Mouse (Mus musculus) olfactory bulb, adult 2 months (tissue): ENCODE data around the gene Vwa1. TPM values are rescaled to one million over a fixed set of nuclear protein-coding genes. Genes with fewer than 3 reads are reported as not detected.

Experiments used
- H3K27ac ChIP-seq: fragments of 200-500 bp; 2 replicates; pipeline ENCODE4 v1.5.1; 2012; ENCODE audit warnings: low read depth, low read length; ENCODE audit not compliant: insufficient read depth
- H3K4me1 ChIP-seq: fragments of 200-500 bp; 2 replicates; pipeline ENCODE4 v1.6.1; 2012; ENCODE audit warnings: low read length; ENCODE audit not compliant: control insufficient read depth, insufficient read depth
- H3K4me3 ChIP-seq: fragments of 200-500 bp; 2 replicates; pipeline ENCODE4 v1.5.1; 2012; ENCODE audit warnings: mild to moderate bottlenecking, low read depth, low read length, moderate library complexity; ENCODE audit not compliant: insufficient read depth
- CTCF ChIP-seq: fragments of 200-500 bp; IDR thresholded peaks from 2 replicates; pipeline ENCODE4 v1.5.1; 2012; ENCODE audit warnings: low read depth, mild to moderate bottlenecking, low read length, moderate library complexity; ENCODE audit not compliant: insufficient read depth
- POLR2A ChIP-seq: fragments of 200-500 bp; IDR thresholded peaks from 2 replicates; pipeline ENCODE4 v1.6.1; 2012; ENCODE audit warnings: mild to moderate bottlenecking, low read depth, low read length, moderate library complexity; ENCODE audit not compliant: insufficient read depth
- WGBS: fragments of 180-500 bp; shearing (Covaris S2); methylation state at CpG from one replicate; pipeline ENCODE4 v1.1.7; 2018; 5-methylcytosine and 5-hydroxymethylcytosine counted together
- polyA plus RNA-seq: library from polyadenylated mRNA; stranded (reverse); fragments of >200 nt; gene quantifications from 2 replicates; pipeline ENCODE4 v1.2.4, GENCODE M21; 2012; ENCODE audit warnings: low replicate concordance; ENCODE audit not compliant: missing spikeins, insufficient read depth, insufficient read length

Vwa1 gene
- not detected in 2 replicates for polyA plus RNA-seq

GRCm38 (mm10) chr4:155774280-155774754 is at the start of gene Vwa1:
Vwa1 (minus strand) TSS chr4:155774698.
- Histone ChIP-seq H3K4me1 (peaks cover 41% of the 10 kb centered on the region), H3K27ac (peak within 1 kb of the TSS; percentile 81), H3K4me3 (peak within 1 kb of the TSS; percentile 45)
- WGBS: under 1% methylated on average over 35 of the region's 35 CpGs
- peak; percentile 75 for TF ChIP-seq POLR2A
- TF ChIP-seq CTCF: no peak

GRCm38 (mm10) chr4:155823443-155823842 is 48.9 kb upstream of the Vwa1 start:
- TF ChIP-seq CTCF: no peak
- TF ChIP-seq POLR2A: no peak
- no peak overlapping the region for H3K27ac ChIP-seq
- H3K4me3 ChIP-seq: no peak overlapping the region
- H3K4me1 ChIP-seq: 0 out of 2 replicates have a peak, but pooled peaks cover 3% of the 10 kb centered on the region
- WGBS: 94% methylated on average over 16 of the region's 16 CpGs

GRCm38 (mm10) chr4:155821025-155821424 is 46.5 kb upstream of the Vwa1 start:
- no peak overlapping the region for H3K4me3 ChIP-seq
- no peak for TF ChIP-seq CTCF
- TF ChIP-seq POLR2A: no peak
- H3K4me1 ChIP-seq: 0 out of 2 replicates have a peak, but pooled peaks cover 3% of the 10 kb centered on the region
- H3K27ac ChIP-seq: no peak overlapping the region
- WGBS: 73% methylated on average over 7 of the region's 7 CpGs

- 57% methylated on average over 4 of the region's 4 CpGs for WGBS
- no peak overlapping the region for H3K4me3 ChIP-seq
- TF ChIP-seq CTCF (no peak), POLR2A (no peak)
- no peaks in the 10 kb centered on the region for H3K4me1 ChIP-seq
- H3K27ac ChIP-seq: no peak overlapping the region
Measured at GRCm38 (mm10) chr4:155817533-155817932, 43.0 kb upstream of the Vwa1 start.

GRCm38 (mm10) chr4:155812665-155813181 is 38.2 kb upstream of the Vwa1 start:
- peak overlapping the region; percentile 73 for H3K4me3 ChIP-seq
- TF ChIP-seq CTCF (no peak), POLR2A (no peak)

GRCm38 (mm10) chr4:155811929-155812664 is 37.6 kb upstream of the Vwa1 start, which contains the start of gene Ccnl2:
Ccnl2 (plus strand) TSS chr4:155812489.
- H3K27ac ChIP-seq: peak within 1 kb of the TSS; percentile 91
- TF ChIP-seq CTCF (no peak), POLR2A (peak; percentile 72)
- no peaks in the 10 kb centered on the region for H3K4me1 ChIP-seq
- under 1% methylated on average over 60 of the region's 60 CpGs for WGBS
- peak within 1 kb of the TSS; percentile 73 for H3K4me3 ChIP-seq

More at GRCm38 (mm10) chr4:155812665-155813181, 38.2 kb upstream of the Vwa1 start:
- Histone ChIP-seq H3K4me1 (no peaks in the 10 kb centered on the region), H3K27ac (peak overlapping the region; percentile 79)
- under 1% methylated on average over 49 of the region's 49 CpGs for WGBS

- Histone ChIP-seq H3K27ac (no peak overlapping the region), H3K4me1 (peaks cover 6% of the 10 kb centered on the region), H3K4me3 (no peak overlapping the region)
- 91% methylated on average over 3 of the region's 3 CpGs for WGBS
- TF ChIP-seq CTCF: no peak
- TF ChIP-seq POLR2A: no peak
Measured at GRCm38 (mm10) chr4:155807841-155808240, 33.3 kb upstream of the Vwa1 start.

GRCm38 (mm10) chr4:155803340-155804041 is 29.0 kb upstream of the Vwa1 start:
- peak; percentile 83 for TF ChIP-seq POLR2A
- no peak for TF ChIP-seq CTCF
- Histone ChIP-seq H3K4me3 (peak overlapping the region; percentile 81), H3K27ac (no peak overlapping the region; the same call in none of the 2 replicates), H3K4me1 (peaks cover 9% of the 10 kb centered on the region)
- under 1% methylated on average over 58 of the region's 58 CpGs for WGBS
